Mouse (Mus musculus): ENCODE results near the gene Pkn1. TPM values are rescaled to one million over a fixed set of nuclear protein-coding genes. Genes with fewer than 3 reads are reported as not detected.

Pkn1 gene
- total and polyA plus RNA-seq, 3 experiments, result 33.5 to 73.2 (median 41.2) TPM

DNA sequence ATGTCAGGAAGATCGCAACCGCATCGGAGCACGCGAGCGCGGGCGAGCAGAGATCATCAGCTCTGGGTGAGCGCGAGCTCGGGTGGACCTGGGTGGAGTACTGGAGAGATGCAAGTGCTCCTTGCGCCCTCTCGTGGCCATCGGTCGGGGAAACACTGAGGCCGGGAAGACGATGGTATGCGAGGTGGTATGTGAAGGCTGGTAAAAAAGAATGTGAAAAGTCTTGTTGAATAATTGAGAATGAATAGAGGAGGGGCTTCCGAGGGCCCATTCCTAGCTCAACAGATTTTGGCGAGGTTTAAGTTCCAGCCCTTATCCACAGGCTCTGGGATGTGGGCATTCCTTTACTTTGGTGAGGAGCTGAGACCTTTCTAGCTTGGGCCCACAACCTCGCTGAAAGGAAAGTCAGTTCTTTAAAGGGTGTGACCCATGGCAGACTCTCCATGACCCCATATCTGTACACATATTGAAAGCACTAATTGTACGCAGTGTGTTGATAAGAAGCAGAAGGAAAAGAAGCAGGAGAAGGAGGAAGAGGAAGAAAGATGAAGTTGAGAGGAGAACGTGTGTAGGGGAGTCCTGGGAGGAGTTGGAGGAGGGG is 76.5 kb downstream of the Pkn1 start (continued):
- peak; percentile 39; the same call in 1 of the 2 replicates for TF ChIP-seq ZC3H11A (IDR thresholded peaks at IDR 0.05; ENCODE audit: low read depth, low read length)
- TF ChIP-seq TCF12 (IDR thresholded peaks at IDR 0.05; ENCODE audit: low read depth, low read length), result peak; percentile 76; the same call in 1 of the 2 replicates
- no peak; the same call in none of the 2 replicates for TF ChIP-seq ETS1 (IDR thresholded peaks at IDR 0.05; ENCODE audit: low read depth, low read length)
- 0 out of 2 replicates have a peak, but pooled peaks have one; percentile 9 for TF ChIP-seq ZNF384 (IDR thresholded peaks at IDR 0.05; ENCODE audit: low read depth, low read length)
- no peak for TF ChIP-seq GABPA (IDR thresholded peaks at IDR 0.05; ENCODE audit: low read depth, low read length)
- no peak for TF ChIP-seq KAT2A (conservative IDR thresholded peaks at IDR 0.05; ENCODE audit: low read depth, low read length)
- no peak for TF ChIP-seq NRF1 (IDR thresholded peaks at IDR 0.05; ENCODE audit: insufficient read depth, low read depth, low read length, poor library complexity, severe bottlenecking)
- TF ChIP-seq USF1 (IDR thresholded peaks at IDR 0.05; ENCODE audit: low read depth, low read length), result no peak
- no peak for TF ChIP-seq RCOR1 (IDR thresholded peaks at IDR 0.05; ENCODE audit: low read depth, low read length)
- no peak for TF ChIP-seq USF2 (IDR thresholded peaks at IDR 0.05; ENCODE audit: borderline replicate concordance in 1 of 2, insufficient read depth in 1 of 2, low read depth in 1 of 2, low read length in 2 of 2)
- no peak for TF ChIP-seq ELF1 (IDR thresholded peaks at IDR 0.05; ENCODE audit: low read depth, low read length)
- 0 out of 2 replicates have a peak, but pooled peaks have one; percentile 31 for TF ChIP-seq NELFE (IDR thresholded peaks at IDR 0.05; ENCODE audit: low read depth, low read length)
- no peak for TF ChIP-seq UBTF (IDR thresholded peaks at IDR 0.05; ENCODE audit: borderline replicate concordance, insufficient read depth, low read depth, low read length)
- 0 out of 2 replicates have a peak, but pooled peaks have one; percentile 21 for TF ChIP-seq BHLHE40 (IDR thresholded peaks at IDR 0.05; ENCODE audit: borderline replicate concordance, low read depth, low read length)

DNA sequence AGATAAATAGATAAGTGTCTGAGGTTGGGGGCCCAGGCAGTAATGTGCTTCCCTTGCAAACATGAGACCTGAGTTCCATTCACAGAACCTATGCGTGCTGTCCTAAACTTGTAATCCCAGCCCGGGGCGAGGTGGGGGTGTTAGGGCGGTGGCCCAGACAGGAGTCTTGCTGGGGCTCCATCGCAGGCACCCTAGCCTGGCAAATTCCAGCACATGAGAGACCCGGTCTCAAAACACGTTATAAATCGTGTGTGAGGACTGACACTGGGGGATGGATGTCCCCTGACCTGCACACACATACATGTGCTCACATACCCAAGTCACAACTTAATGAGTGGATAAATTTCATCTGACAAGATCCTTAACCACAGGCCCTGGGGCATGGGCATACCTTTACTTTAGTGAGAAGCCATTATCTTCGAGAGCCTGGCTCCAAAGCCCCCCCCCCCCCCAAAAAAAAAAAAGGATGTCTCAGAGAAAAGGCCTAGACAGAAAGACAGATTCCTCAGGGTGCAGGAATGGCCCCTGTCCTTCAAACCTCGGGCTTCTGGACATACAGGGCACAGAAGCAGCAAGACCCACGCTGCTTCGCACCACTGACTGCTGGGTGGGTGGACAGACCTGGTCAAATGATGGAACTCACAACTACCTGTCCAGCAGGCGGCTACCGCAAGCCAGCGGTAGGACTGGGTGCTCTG is 77.1 kb downstream of the Pkn1 start:
- Histone ChIP-seq H3K27me3 (ENCODE audit: control insufficient read depth in 1 of 2, insufficient read depth in 2 of 2, low read length in 2 of 2) (no peaks in the 10 kb centered on the region), H3K4me1 (ENCODE audit: control insufficient read depth in 1 of 2, insufficient read depth in 2 of 2, low read length in 2 of 2) (peaks cover 5 to 23% of the 10 kb centered on the region in 2 experiments), H3K36me3 (ENCODE audit: control insufficient read depth in 1 of 2, insufficient read depth in 2 of 2, low read length in 2 of 2) (peaks cover 0 to 13% of the 10 kb centered on the region in 2 experiments; a peak in 2 of 4 replicates), H3K9ac (ENCODE audit: control insufficient read depth, low read depth, low read length, poor library complexity, severe bottlenecking) (peak overlapping the region; percentile 56), H3K27ac (ENCODE audit: control insufficient read depth, low read depth, low read length) (peak overlapping the region; percentile 80), H3K9me3 (replicated peaks; ENCODE audit: insufficient read depth, low read length) (no peaks in the 10 kb centered on the region), H3K79me2 (ENCODE audit: control insufficient read depth, insufficient read depth, low read length, poor library complexity) (no peaks in the 10 kb centered on the region; the same call in 1 of the 2 replicates), H3K4me3 (ENCODE audit: control insufficient read depth in 1 of 2, insufficient read depth in 1 of 2, low read depth in 2 of 2, low read length in 2 of 2) (peak overlapping the region; percentile 53 to 76)
- TF ChIP-seq TBP (IDR thresholded peaks at IDR 0.05; ENCODE audit: low read depth, low read length) (no peak), ZC3H11A (IDR thresholded peaks at IDR 0.05; ENCODE audit: low read depth, low read length) (no peak), KAT2A (conservative IDR thresholded peaks at IDR 0.05; ENCODE audit: low read depth, low read length) (no peak), ETS1 (IDR thresholded peaks at IDR 0.05; ENCODE audit: low read depth, low read length) (no peak), GABPA (IDR thresholded peaks at IDR 0.05; ENCODE audit: low read depth, low read length) (no peak), CTCF (IDR thresholded peaks at IDR 0.05 in 2 of 3, conservative IDR thresholded peaks at IDR 0.05 in 1 of 3; ENCODE audit: control insufficient read depth in 1 of 3, insufficient read depth in 1 of 3, low read depth in 2 of 3, low read length in 3 of 3, poor library complexity in 1 of 3, severe bottlenecking in 1 of 3) (no peak), HCFC1 (IDR thresholded peaks at IDR 0.05; ENCODE audit: low read depth, low read length) (no peak), JUND (IDR thresholded peaks at IDR 0.05; ENCODE audit: low read depth, low read length) (no peak), MEF2A (IDR thresholded peaks at IDR 0.05; ENCODE audit: extremely low read depth, insufficient replicate concordance, low read depth, low read length, poor library complexity, severe bottlenecking) (no peak), MAFK (IDR thresholded peaks at IDR 0.05; ENCODE audit: borderline replicate concordance, low read depth, low read length) (no peak), ZNF384 (IDR thresholded peaks at IDR 0.05; ENCODE audit: low read depth, low read length) (no peak), MYC (IDR thresholded peaks at IDR 0.05; ENCODE audit: low read depth, low read length) (no peak), POLR2AphosphoS2 (IDR thresholded peaks at IDR 0.05; ENCODE audit: low read length) (no peak), POLR2AphosphoS5 (IDR thresholded peaks at IDR 0.05; ENCODE audit: borderline replicate concordance, low read depth, low read length) (no peak), MYB (IDR thresholded peaks at IDR 0.05; ENCODE audit: low read depth, low read length) (no peak), NRF1 (IDR thresholded peaks at IDR 0.05; ENCODE audit: insufficient read depth, low read depth, low read length, poor library complexity, severe bottlenecking) (no peak), ZMIZ1 (IDR thresholded peaks at IDR 0.05; ENCODE audit: low read depth, low read length) (no peak; the same call in 1 of the 2 replicates), USF2 (IDR thresholded peaks at IDR 0.05; ENCODE audit: borderline replicate concordance in 1 of 2, insufficient read depth in 1 of 2, low read depth in 1 of 2, low read length in 2 of 2) (no peak), CHD2 (IDR thresholded peaks at IDR 0.05; ENCODE audit: low read length) (no peak), USF1 (IDR thresholded peaks at IDR 0.05; ENCODE audit: low read depth, low read length) (no peak)
- DNase-seq (ENCODE audit: low read depth, low spot score), result no peak
